Mouse (Mus musculus): ENCODE data around the gene Wdr38. TPM values are rescaled to one million over a fixed set of nuclear protein-coding genes. Genes with fewer than 3 reads are reported as not detected.

The Wdr38 gene
- 0.76 and 0.81 TPM in 2 replicates for polyA plus RNA-seq (2015; fragmentation: Nextera tagmentation; extraction: Ambion mirVana)

DNA sequence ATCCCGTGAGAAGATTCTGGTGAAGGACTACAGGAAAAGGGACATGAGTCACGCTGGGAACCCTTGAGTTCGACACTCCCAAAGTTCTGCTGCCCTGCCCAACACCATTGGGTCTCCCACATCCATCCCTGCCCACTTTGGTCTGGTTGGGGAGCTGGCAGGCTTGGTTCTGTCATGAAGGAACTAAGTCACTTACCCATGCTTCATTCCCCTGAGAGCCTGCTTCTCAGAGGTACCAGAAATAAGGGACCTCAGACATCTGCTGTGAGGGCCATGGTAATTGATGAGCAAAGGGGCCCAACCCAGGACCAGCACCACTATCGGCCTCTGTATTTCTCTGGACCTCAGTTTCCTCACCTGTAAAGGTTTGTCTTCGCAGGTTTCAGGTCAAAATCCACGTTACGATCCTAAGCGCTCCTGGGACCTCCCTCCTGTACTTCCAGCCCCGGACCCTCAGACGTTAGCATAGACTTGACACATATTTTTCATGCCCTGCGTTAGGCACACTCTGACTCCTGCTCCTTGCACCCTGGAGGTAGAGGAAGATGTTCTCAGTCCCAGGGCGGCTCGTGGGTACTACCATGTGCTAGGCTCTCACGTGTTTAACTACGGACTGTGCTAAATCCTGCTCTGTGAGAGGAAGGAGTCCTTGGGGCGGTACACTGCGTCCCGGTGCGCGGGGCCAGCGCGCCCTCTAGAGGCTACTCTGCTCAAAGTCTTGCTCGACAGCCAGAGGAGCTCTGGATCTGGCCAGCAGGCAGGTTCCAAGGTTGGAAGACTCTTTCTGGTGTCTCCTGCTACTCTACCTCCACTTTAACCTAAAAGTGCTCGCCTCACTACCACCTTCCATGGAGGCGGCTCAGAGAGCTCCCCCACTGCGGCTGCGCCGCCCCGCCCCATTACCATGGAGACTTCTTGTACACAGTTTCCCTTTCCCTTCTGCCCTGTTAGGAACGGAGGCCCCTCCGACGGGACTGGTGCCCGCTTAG lies at the start of gene Wdr38:
TSS of gene Wdr38 (plus strand) at position 91 of the 989 bp plus-strand sequence.
- 10% methylated on average over 33 of the region's 33 CpGs for WGBS (ENCODE audit: insufficient replicate concordance)
- H3K9me3 ChIP-seq (replicated peaks): no peaks in the 10 kb centered on the region
- H3K4me2 ChIP-seq: peak within 1 kb of the TSS; percentile 76
- peak within 1 kb of the TSS; percentile 78 for H3K27ac ChIP-seq (replicated peaks)
- peak within 1 kb of the TSS; percentile 62 for H3K9ac ChIP-seq
- peaks cover 34% of the 10 kb centered on the region for H3K36me3 ChIP-seq (replicated peaks)
- peak within 1 kb of the TSS; percentile 65 for H3K4me3 ChIP-seq (replicated peaks)
- ATAC-seq (ENCODE audit: insufficient read depth): peak; percentile 83
- H3K4me1 ChIP-seq (replicated peaks): peaks cover 53% of the 10 kb centered on the region
- H3K27me3 ChIP-seq: no peaks in the 10 kb centered on the region

DNA sequence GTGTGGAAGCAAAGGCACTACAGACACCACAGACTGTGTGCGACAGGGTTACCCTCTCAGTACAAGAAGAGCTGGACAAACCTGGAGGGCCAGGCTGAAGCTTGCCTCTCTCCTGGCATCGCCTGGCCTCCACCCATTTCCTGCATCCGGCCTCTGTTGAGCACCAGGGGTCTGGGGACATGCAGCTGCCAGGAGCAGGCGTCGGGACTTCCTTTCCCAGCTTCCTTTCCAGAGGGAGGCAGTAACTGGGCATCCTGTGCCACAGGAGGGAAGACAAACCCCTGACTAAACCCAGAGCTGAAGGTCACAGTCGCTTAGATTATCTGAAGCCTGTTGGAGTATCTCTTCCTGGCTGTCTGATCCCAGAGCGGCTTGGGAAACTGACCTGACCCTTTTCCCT lies 49.7 kb upstream of the Wdr38 start:
- Histone ChIP-seq H3K4me1 (replicated peaks) (peaks cover 25% of the 10 kb centered on the region), H3K9ac (no peak overlapping the region), H3K27ac (replicated peaks) (no peak overlapping the region), H3K9me3 (replicated peaks) (no peaks in the 10 kb centered on the region), H3K4me2 (no peak overlapping the region), H3K27me3 (no peaks in the 10 kb centered on the region), H3K36me3 (replicated peaks) (no peaks in the 10 kb centered on the region), H3K4me3 (replicated peaks) (no peak overlapping the region)
- ATAC-seq (ENCODE audit: insufficient read depth): no peak
- WGBS (ENCODE audit: insufficient replicate concordance): 28% methylated on average over 7 of the region's 7 CpGs

DNA sequence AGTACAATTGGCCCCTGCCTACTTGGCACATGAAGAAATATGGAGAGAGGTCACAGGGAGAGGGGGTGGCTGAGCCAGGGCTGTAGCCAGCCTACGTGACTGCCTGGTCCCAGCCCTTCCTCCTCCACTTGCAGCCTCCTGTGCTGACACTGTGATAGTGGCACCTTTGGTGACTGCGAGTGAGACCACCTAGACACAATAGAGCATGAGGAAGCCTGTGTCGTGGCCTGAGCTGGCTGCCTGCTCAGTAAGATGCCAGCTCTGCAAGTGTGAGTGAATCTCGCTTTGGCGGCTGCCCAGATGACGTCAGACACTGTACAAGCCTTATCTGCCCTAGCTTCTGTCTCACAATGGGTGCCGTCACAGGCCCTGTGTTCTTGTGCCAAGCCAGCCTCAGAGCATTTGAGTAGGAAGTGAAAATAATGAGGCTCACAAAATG lies 47.0 kb upstream of the Wdr38 start:
- 27% methylated on average over 7 of the region's 7 CpGs for WGBS (ENCODE audit: insufficient replicate concordance)
- Histone ChIP-seq H3K4me3 (replicated peaks) (no peak overlapping the region), H3K27me3 (no peaks in the 10 kb centered on the region), H3K4me1 (replicated peaks) (peaks cover 25% of the 10 kb centered on the region), H3K4me2 (peak overlapping the region; percentile 23), H3K9me3 (replicated peaks) (no peaks in the 10 kb centered on the region), H3K27ac (replicated peaks) (peak overlapping the region; percentile 14; the same call in 1 of the 2 replicates), H3K36me3 (replicated peaks) (no peaks in the 10 kb centered on the region), H3K9ac (0 out of 2 replicates have a peak overlapping the region, but pooled peaks have one; percentile 11)
- peak; percentile 82 for ATAC-seq (ENCODE audit: insufficient read depth)

DNA sequence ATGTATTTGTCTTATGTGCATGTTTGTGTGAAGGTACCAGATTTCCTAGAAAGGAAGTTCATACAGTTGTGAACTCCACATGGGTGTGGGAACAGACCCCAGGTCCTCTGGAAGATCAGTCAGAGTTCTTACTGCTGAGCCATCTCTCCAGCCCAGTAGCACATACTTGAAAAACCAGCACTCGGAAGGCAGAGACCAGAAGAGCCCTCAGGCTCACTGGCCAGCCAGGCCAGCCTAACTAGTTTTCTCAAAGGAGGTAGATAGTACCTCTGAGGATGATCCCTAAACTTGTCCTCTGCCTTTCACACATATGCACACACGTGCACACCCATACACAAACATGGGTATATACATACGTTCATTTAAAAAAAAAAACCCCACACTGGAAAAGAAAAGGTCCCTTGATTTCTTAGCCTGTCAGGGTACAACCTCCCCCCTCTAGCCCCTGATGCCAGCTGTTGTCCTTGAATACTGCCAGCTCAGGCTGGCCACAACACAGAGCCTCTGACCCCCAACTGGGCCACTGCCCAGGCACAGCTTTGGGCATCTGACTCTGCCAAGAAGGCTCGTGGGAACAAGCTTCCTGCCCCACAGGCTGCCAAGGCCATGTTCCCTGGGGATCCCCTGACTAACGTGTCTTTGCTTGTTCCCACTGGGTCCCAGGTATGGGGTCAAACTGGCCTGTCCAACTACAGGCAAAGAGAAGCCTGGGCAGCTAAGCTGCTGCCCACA lies 44.0 kb upstream of the Wdr38 start:
- Histone ChIP-seq H3K4me2 (no peak overlapping the region), H3K36me3 (replicated peaks) (no peaks in the 10 kb centered on the region), H3K9ac (no peak overlapping the region), H3K27ac (replicated peaks) (no peak overlapping the region), H3K9me3 (replicated peaks) (no peaks in the 10 kb centered on the region), H3K4me3 (replicated peaks) (no peak overlapping the region), H3K4me1 (replicated peaks) (peaks cover 34% of the 10 kb centered on the region), H3K27me3 (no peaks in the 10 kb centered on the region)
- 71% methylated on average over 5 of the region's 5 CpGs for WGBS (ENCODE audit: insufficient replicate concordance)
- no peak for ATAC-seq (ENCODE audit: insufficient read depth)

DNA sequence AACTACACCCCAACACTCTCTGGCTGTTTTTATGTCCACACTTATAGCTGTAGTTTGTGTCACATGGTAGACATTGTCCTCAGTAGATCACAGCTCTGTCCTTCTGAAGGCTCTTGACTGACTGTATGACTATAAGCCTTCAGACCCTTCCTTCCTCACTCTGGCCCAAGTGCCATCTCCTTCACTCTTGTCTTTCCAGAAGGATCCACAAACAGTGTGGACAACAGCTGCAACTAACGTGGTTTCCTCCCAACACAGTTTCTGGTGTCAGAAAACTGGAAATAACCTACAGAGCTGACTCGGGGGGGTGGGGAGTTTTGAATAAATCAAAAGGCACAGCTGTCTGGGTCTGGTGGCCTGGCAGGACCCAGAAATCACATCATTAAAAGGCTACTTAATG lies 41.2 kb upstream of the Wdr38 start:
- Histone ChIP-seq H3K4me2 (no peak overlapping the region), H3K27me3 (no peaks in the 10 kb centered on the region), H3K9me3 (replicated peaks) (no peaks in the 10 kb centered on the region), H3K4me3 (replicated peaks) (no peak overlapping the region), H3K9ac (no peak overlapping the region), H3K27ac (replicated peaks) (no peak overlapping the region), H3K4me1 (replicated peaks) (peaks cover 13% of the 10 kb centered on the region; the same call in 1 of the 2 replicates), H3K36me3 (replicated peaks) (no peaks in the 10 kb centered on the region)
- 43% methylated on average over 2 of the region's 2 CpGs for WGBS (ENCODE audit: insufficient replicate concordance)
- no peak for ATAC-seq (ENCODE audit: insufficient read depth)

DNA sequence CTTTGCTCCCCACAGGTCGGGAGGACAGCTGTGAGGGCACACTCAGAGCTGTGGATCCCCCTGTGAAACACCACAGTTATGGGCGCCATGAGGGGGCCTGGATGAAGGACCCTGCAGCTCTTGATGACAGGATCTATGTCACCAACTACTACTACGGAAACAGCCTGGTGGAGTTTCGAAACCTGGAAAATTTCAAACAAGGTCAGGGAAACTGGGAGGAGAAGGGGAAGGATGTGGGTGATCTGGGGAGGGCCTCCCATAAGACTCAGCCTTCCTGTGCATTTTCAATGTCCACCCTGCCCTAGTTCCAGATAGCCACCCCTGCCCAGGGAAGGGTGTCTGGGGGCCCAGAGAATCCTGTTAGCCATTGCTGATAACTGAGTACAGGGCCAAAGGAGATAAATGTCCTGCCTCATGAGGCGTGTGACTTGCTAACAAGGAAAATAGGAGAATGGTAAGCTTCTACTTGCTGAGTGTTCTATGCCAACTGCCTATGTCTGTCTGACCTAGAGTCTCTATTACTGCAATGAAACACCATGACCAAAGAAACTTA lies 39.5 kb upstream of the Wdr38 start:
- no peak overlapping the region for H3K4me2 ChIP-seq
- H3K9me3 ChIP-seq (replicated peaks): no peaks in the 10 kb centered on the region
- no peak for ATAC-seq (ENCODE audit: insufficient read depth)
- H3K9ac ChIP-seq: no peak overlapping the region
- 56% methylated on average over 5 of the region's 5 CpGs for WGBS (ENCODE audit: insufficient replicate concordance)
- no peaks in the 10 kb centered on the region for H3K36me3 ChIP-seq (replicated peaks)
- H3K4me1 ChIP-seq (replicated peaks): peaks cover 17% of the 10 kb centered on the region; the same call in 1 of the 2 replicates
- no peak overlapping the region for H3K27ac ChIP-seq (replicated peaks)
- no peaks in the 10 kb centered on the region for H3K27me3 ChIP-seq
- H3K4me3 ChIP-seq (replicated peaks): no peak overlapping the region

DNA sequence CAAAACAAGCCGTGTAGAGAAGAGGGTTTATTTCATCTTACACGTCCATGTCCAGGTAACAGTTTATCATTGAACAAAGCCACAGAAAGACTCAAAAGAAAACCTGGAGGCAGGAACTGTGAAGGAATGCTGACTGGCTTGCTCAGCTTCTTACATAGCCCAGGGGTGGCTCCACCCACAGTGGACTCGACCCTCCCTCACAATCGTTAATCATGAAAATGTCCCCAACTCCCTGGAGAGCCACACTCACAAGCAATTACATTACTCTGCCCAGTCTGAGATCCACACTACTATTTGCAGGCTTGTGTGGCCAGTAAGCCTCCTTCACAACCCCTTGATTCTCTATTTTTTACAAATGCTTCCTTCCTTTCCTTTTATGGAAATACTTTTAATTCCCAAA lies 33.1 kb upstream of the Wdr38 start:
- no peaks in the 10 kb centered on the region for H3K36me3 ChIP-seq (replicated peaks)
- WGBS (ENCODE audit: insufficient replicate concordance): 41% methylated on average over 4 of the region's 4 CpGs
- H3K27ac ChIP-seq (replicated peaks): no peak overlapping the region
- no peak overlapping the region for H3K4me2 ChIP-seq
- H3K27me3 ChIP-seq: no peaks in the 10 kb centered on the region
- H3K4me1 ChIP-seq (replicated peaks): peaks cover 20% of the 10 kb centered on the region
- H3K9me3 ChIP-seq (replicated peaks): no peaks in the 10 kb centered on the region
- H3K4me3 ChIP-seq (replicated peaks): no peak overlapping the region
- no peak for ATAC-seq (ENCODE audit: insufficient read depth)
- H3K9ac ChIP-seq: no peak overlapping the region

DNA sequence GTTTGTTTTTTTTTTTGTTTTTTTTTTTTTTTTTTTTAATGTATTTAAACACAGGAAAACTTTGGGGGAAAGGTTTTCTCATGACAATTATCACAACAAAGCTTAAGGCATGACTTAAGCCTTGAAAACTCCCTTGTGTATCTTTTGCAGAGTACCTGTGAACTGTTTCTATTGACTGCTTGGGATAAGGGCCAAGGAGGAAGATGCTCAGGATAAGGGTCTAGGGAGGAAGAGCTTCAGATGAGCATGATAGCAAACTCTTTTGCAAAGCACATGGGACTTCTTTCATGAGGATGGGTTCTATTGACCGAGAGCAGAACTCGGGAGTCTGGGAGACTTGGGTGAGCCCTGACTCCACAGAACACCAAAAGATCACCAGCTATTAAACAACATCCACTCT lies 27.6 kb upstream of the Wdr38 start:
- Histone ChIP-seq H3K27me3 (no peaks in the 10 kb centered on the region), H3K9ac (no peak overlapping the region), H3K4me1 (replicated peaks) (peaks cover 40% of the 10 kb centered on the region), H3K36me3 (replicated peaks) (no peaks in the 10 kb centered on the region), H3K9me3 (replicated peaks) (no peaks in the 10 kb centered on the region), H3K4me2 (peak overlapping the region; percentile 56), H3K27ac (replicated peaks) (peak overlapping the region; percentile 90), H3K4me3 (replicated peaks) (no peak overlapping the region)
- 41% methylated on average over 2 of the region's 2 CpGs for WGBS (ENCODE audit: insufficient replicate concordance)
- ATAC-seq (ENCODE audit: insufficient read depth): peak; percentile 67

DNA sequence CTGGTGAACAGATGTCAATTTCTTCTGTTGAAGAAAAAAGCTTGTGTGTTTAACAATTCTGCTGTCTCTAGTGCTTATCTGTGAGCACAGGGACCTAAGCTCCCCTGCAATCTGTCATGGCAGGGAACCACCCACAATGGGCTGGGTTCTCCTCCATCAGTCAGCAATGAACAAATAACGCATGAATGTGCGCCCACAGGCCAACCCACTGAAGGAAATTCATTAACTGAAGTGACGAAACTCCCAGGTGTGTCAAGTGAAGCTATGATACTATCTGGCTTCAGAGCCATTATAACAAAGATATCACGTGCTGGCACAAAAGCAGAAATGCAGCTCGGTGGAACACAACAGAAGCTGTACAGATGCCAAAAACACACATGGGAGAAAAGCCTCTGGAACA lies 27.2 kb upstream of the Wdr38 start:
- 16% methylated on average over 5 of the region's 5 CpGs for WGBS (ENCODE audit: insufficient replicate concordance)
- no peak overlapping the region for H3K4me3 ChIP-seq (replicated peaks)
- ATAC-seq (ENCODE audit: insufficient read depth): peak; percentile 95
- H3K4me1 ChIP-seq (replicated peaks): peaks cover 40% of the 10 kb centered on the region
- H3K36me3 ChIP-seq (replicated peaks): no peaks in the 10 kb centered on the region
- H3K9me3 ChIP-seq (replicated peaks): no peaks in the 10 kb centered on the region
- no peaks in the 10 kb centered on the region for H3K27me3 ChIP-seq
- H3K27ac ChIP-seq (replicated peaks): peak overlapping the region; percentile 90
- no peak overlapping the region for H3K9ac ChIP-seq
- H3K4me2 ChIP-seq: peak overlapping the region; percentile 56

DNA sequence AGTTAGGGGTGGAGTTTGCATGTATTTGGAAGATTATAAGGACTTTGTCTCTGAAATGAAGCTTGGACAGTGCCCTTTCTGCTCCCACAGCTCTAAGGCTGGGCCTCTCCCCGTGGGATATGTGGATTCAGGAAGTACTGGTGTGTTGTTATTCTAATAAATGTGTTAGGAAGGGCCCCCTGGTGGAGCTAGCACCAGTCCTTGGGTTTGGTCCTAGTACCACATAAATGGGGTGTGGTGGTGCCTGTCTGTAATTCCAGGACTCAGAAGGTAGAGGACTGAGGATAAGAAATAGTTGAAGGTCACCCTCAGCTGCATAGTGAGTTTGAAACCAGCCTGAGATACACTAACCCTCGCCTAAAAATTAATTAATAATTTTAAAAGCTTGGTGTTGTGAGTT lies 24.1 kb upstream of the Wdr38 start:
- Histone ChIP-seq H3K36me3 (replicated peaks) (no peaks in the 10 kb centered on the region), H3K27me3 (peaks cover 19% of the 10 kb centered on the region), H3K9ac (no peak overlapping the region), H3K4me1 (replicated peaks) (peaks cover 32% of the 10 kb centered on the region), H3K4me2 (no peak overlapping the region), H3K4me3 (replicated peaks) (no peak overlapping the region), H3K9me3 (replicated peaks) (no peaks in the 10 kb centered on the region), H3K27ac (replicated peaks) (no peak overlapping the region)
- 15% methylated on average over 2 of the region's 2 CpGs for WGBS (ENCODE audit: insufficient replicate concordance)
- no peak for ATAC-seq (ENCODE audit: insufficient read depth)

DNA sequence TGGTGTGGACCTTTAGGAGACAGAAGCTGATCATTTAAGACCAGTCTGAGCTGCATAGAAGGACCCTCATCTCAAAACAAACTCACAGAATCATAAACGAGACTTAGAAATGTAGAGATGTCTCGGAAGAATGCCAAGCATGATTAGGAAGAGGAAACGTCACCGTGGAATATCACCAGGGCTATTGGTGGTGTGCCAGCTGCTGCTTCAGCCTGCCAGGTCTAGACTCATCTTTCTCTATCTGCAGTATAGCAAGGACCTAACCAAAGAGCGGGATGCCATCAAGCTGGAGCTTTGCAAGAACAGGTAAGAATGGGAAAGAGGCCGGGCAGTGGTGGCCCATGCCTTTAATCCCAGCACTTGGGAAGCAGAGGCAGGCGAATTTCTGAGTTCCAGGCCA lies 23.6 kb upstream of the Wdr38 start:
- ATAC-seq (ENCODE audit: insufficient read depth): no peak
- no peaks in the 10 kb centered on the region for H3K9me3 ChIP-seq (replicated peaks)
- WGBS (ENCODE audit: insufficient replicate concordance): 73% methylated on average over 7 of the region's 7 CpGs

More for the DNA sequence above, 23.6 kb upstream of the Wdr38 start:
- no peak overlapping the region for H3K4me2 ChIP-seq
- H3K4me3 ChIP-seq (replicated peaks): no peak overlapping the region
- H3K4me1 ChIP-seq (replicated peaks): peaks cover 32% of the 10 kb centered on the region
- H3K36me3 ChIP-seq (replicated peaks): no peaks in the 10 kb centered on the region
- no peak overlapping the region for H3K9ac ChIP-seq
- H3K27ac ChIP-seq (replicated peaks): no peak overlapping the region
- H3K27me3 ChIP-seq: peaks cover 19% of the 10 kb centered on the region

Measured in liver, embryonic 15.5 days (tissue).